Mouse (Mus musculus) small intestine, adult 2 months (tissue): ENCODE results near the gene Olfr1511. TPM values are rescaled to one million over a fixed set of nuclear protein-coding genes. Genes with fewer than 3 reads are reported as not detected.
"Not testable (repeated sequence)": the region's sequence is repeated elsewhere in the genome, so short reads cannot be mapped to it uniquely, and the experiment has no call there.

Source experiments
- H3K27ac ChIP-seq: fragments of 200-500 bp; 2 replicates; pipeline ENCODE4 v1.5.1; 2012; ENCODE audit warnings: low read depth, low read length, control low read depth, inconsistent platforms; ENCODE audit not compliant: insufficient read depth
- H3K27me3 ChIP-seq: fragments of 200-500 bp; 2 replicates; pipeline ENCODE4 v1.6.1; 2012; ENCODE audit warnings: mild to moderate bottlenecking, moderate library complexity, low read length, inconsistent platforms; ENCODE audit not compliant: control insufficient read depth, insufficient read depth
- H3K36me3 ChIP-seq: fragments of 200-500 bp; 2 replicates; pipeline ENCODE4 v1.6.1; 2012; ENCODE audit warnings: mild to moderate bottlenecking, low read length, control low read depth, inconsistent platforms; ENCODE audit not compliant: control insufficient read depth, insufficient read depth
- H3K4me1 ChIP-seq: fragments of 200-500 bp; 2 replicates; pipeline ENCODE4 v1.6.1; 2012; ENCODE audit warnings: low read length, inconsistent platforms, mixed read lengths; ENCODE audit not compliant: control insufficient read depth, insufficient read depth, insufficient read length
- H3K4me3 ChIP-seq: fragments of 200-500 bp; 2 replicates; pipeline ENCODE4 v1.5.1; 2012; ENCODE audit warnings: low read depth, mild to moderate bottlenecking, control low read depth, inconsistent platforms, low read length, moderate library complexity
- CTCF ChIP-seq: fragments of 200-500 bp; IDR thresholded peaks from 2 replicates; pipeline ENCODE4 v1.5.1; 2012; ENCODE audit warnings: low read depth, mild to moderate bottlenecking, control low read depth, inconsistent platforms, low read length, moderate library complexity, mixed read lengths; ENCODE audit not compliant: insufficient replicate concordance, insufficient read length; ENCODE audit errors: extremely low read depth
- POLR2A ChIP-seq: fragments of 200-500 bp; IDR thresholded peaks from 2 replicates; pipeline ENCODE4 v1.6.1; 2012; ENCODE audit warnings: low read depth, mild to moderate bottlenecking, control low read depth, inconsistent platforms, low read length, moderate library complexity
- WGBS: fragments of 180-500 bp; shearing (Covaris S2); methylation state at CpG from one replicate; pipeline ENCODE4 v1.1.7; 2018; 5-methylcytosine and 5-hydroxymethylcytosine counted together
- polyA plus RNA-seq: library from polyadenylated mRNA; depleted of rRNA; stranded (reverse); fragments of >200 nt; gene quantifications from 2 replicates; pipeline ENCODE4 v1.2.3, GENCODE M21; 2012; rRNA removed

Olfr1511 gene
- polyA plus RNA-seq: not detected in 2 replicates

DNA sequence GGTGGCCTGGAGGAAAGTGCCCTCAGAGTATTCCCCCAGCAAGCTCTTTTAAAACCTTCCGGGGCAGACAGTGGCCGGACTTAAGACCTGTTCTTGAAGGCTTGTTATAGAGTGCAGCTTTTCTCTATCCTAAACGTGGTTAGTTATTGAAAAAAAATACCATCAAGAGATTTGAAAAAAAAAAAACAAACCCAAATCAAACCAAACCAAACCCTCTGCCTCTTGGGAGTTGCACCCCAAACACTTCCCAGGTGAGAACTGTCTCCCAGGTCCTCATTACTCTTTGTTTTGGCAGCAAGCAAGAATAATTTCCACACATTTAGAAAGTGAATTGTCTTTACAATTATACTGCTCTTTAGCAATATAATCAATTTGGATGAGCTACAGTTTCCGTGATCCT is at the start of gene Olfr1511:
Olfr1511 (minus strand) TSS at position 101 of the 400 bp plus-strand sequence.
- no peaks in the 10 kb centered on the region for H3K36me3 ChIP-seq
- no peaks in the 10 kb centered on the region for H3K27me3 ChIP-seq
- TF ChIP-seq CTCF: no peak
- no peak within 1 kb of the TSS for H3K27ac ChIP-seq
- no peaks in the 10 kb centered on the region for H3K4me1 ChIP-seq
- WGBS: 79% methylated on average over 4 of the region's 4 CpGs
- no peak within 1 kb of the TSS for H3K4me3 ChIP-seq

DNA sequence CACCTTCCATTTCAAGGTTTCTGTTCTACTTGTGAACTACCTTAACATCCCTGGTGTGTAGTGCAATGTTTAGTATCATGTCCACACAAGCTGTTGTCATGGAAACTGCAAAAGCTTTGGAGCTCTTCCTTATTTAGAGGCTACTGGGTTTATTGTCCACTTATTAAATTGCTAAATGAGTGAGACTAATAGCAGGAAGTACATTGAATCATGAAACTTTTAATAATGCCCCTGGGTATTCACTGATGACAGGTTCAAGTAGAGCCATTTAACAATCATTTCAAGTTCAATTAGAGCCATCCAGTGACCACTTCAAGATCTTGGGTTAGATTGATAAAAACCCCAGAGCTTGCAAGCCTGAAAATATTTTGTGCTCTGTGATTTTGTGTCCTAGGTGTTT is 45.5 kb upstream of the Olfr1511 start, which contains the start of gene Olfr1509:
Olfr1509 (plus strand) TSS at position 301 of the 400 bp plus-strand sequence.
- H3K4me1 ChIP-seq: no peaks in the 10 kb centered on the region
- TF ChIP-seq POLR2A (no peak), CTCF (no peak)
- H3K4me3 ChIP-seq: no peak within 1 kb of the TSS
- H3K27me3 ChIP-seq: no peaks in the 10 kb centered on the region
- H3K36me3 ChIP-seq: no peaks in the 10 kb centered on the region
- no peak within 1 kb of the TSS for H3K27ac ChIP-seq

DNA sequence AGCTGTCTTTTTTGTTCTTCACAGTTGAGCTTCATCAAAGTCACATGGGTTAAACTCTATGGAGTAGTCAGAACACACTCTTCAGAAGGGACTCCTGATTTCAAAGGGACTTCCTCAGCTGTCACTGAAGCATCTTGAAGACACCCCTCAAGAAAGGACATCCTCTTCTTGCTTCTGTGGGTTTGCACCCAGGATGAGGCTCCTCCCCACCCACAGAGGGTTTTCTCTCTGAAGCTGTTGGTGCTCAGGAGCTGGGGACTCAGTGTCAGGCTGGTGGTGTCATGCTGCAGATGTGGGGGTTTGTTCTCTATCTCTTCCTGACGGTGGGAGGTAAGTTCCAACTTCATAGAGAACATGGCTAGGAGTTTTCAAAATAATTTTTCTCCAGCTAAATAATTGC is 30.5 kb upstream of the Olfr1511 start:
- no peak overlapping the region for H3K27ac ChIP-seq
- no peaks in the 10 kb centered on the region for H3K4me1 ChIP-seq
- no peaks in the 10 kb centered on the region for H3K36me3 ChIP-seq
- 82% methylated on average over 1 of the region's 1 CpGs for WGBS
- no peak for TF ChIP-seq CTCF
- no peak for TF ChIP-seq POLR2A
- H3K27me3 ChIP-seq: no peaks in the 10 kb centered on the region
- no peak overlapping the region for H3K4me3 ChIP-seq

GRCm38 (mm10) chr14:52414273-52414672 is 17.1 kb upstream of the Olfr1511 start, which contains the start of gene Olfr1510:
Gene Olfr1510, minus strand, starts transcription at chr14:52414373.
- H3K4me1 ChIP-seq: no peaks in the 10 kb centered on the region
- no peak within 1 kb of the TSS for H3K4me3 ChIP-seq
- no peaks in the 10 kb centered on the region for H3K27me3 ChIP-seq
- TF ChIP-seq POLR2A (no peak), CTCF (no peak)
- 89% methylated on average over 3 of the region's 3 CpGs for WGBS
- H3K36me3 ChIP-seq: no peaks in the 10 kb centered on the region
- H3K27ac ChIP-seq: no peak within 1 kb of the TSS

DNA sequence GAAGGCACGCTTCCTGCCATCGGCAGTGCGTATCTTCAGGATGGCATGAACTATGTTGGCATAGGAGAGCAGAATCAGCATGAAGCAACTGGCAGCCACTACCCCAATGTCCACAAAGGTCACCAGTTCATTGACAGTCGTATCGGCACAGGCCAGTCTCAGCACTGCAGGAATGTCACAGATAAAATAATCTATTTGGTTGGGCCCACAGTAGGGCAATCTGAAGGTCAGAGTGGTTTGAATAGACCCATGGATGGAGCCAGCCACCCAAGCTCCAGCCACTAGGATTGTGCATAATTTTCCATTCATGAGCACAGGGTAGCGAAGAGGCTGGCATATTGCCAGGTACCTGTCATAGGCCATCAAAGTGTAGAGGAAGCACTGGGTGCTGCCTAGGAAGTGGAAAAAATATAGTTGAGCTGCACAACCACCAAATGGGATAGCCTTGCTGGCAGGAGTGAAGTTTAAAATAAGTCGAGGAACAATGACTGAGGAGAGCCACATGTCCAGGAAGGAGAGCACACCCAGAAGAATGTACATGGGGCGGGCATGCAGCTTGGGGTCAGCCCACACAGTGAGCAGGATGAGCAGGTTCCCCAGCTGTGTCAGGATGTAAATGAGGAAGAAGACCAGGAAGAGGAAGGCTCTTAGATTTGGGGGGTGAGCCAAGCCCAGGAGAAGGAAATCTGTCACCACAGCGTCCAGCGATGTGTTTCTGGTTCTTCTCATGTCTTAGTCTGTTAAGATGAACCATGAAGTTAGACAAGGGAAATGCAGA is 13.2 kb upstream of the Olfr1511 start:
- H3K36me3 ChIP-seq, H3K27me3 ChIP-seq: not testable (repeated sequence)
- WGBS: 74% methylated on average over 8 of the region's 10 CpGs

DNA sequence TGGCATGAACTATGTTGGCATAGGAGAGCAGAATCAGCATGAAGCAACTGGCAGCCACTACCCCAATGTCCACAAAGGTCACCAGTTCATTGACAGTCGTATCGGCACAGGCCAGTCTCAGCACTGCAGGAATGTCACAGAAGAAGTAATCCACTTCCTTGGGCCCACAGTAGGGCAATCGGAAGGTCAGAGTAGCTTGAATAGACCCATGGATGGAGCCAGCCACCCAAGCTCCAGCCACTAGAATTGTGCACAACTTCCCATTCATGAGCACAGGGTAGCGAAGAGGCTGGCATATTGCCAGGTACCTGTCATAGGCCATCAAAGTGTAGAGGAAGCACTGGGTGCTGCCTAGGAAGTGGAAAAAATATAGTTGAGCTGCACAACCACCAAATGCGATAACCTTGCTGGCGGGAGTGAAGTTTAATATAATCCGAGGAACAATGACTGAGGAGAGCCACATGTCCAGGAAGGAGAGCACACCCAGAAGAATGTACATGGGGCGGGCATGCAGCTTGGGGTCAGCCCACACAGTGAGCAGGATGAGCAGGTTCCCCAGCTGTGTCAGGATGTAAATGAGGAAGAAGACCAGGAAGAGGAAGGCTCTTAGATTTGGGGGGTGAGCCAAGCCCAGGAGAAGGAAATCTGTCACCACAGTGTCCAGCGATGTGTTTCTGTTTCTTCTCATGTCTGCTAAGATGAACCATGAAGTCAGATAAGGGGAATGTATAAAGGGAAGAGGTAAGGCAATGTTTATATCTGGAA is 6.9 kb downstream of the Olfr1511 start:
- WGBS: 79% methylated on average over 9 of the region's 9 CpGs
- H3K4me3 ChIP-seq, H3K4me1 ChIP-seq, H3K36me3 ChIP-seq, H3K27ac ChIP-seq, H3K27me3 ChIP-seq: not testable (repeated sequence)

More for the DNA sequence above, 13.2 kb upstream of the Olfr1511 start:
- H3K4me3 ChIP-seq, H3K27ac ChIP-seq, H3K4me1 ChIP-seq: not testable (repeated sequence)

GRCm38 (mm10) chr14:52379068-52379467 is 18.1 kb downstream of the Olfr1511 start, which contains the start of gene Olfr1512:
Gene Olfr1512, minus strand, starts transcription at chr14:52379168.
- Histone ChIP-seq H3K27ac (no peak within 1 kb of the TSS), H3K4me3 (no peak within 1 kb of the TSS), H3K27me3 (no peaks in the 10 kb centered on the region), H3K4me1 (no peaks in the 10 kb centered on the region), H3K36me3 (no peaks in the 10 kb centered on the region)
- TF ChIP-seq POLR2A: no peak
- no peak for TF ChIP-seq CTCF
- WGBS: 69% methylated on average over 2 of the region's 2 CpGs
